16 mouse cellular contexts compared by ENCODE assay signal in genomic region chr13:86422646-86423045, GRCm38 (mm10).
"Had no signal": no experiment of that assay in that cellular context is flagged by ENCODE, and none has a peak within 500 bp of the region (broad histone marks: within the 10 kb centered on the region; RNA-seq: fewer than 3 reads in every experiment).

No protein-coding gene starts in this region.

- H3K27ac ChIP-seq: neural tube, embryonic 13.5 days; neural tube, embryonic 15.5 days; stomach, embryonic 15.5 days; stomach, postnatal 0 days had no signal

- H3K4me2 ChIP-seq: neural tube, embryonic 13.5 days; neural tube, embryonic 15.5 days; stomach, embryonic 15.5 days had no signal

- H3K4me3 ChIP-seq: neural tube, embryonic 13.5 days; neural tube, embryonic 15.5 days; stomach, embryonic 15.5 days had no signal

- DNase-seq: retina, postnatal 1 day; right cerebral cortex, adult 18-20 months; right cerebral cortex, postnatal 14 days; right cerebral cortex, postnatal 25 days; right cerebral cortex, postnatal 4 days; spleen, adult 18-20 months; thymus, adult 18-20 months; thymus, adult 2 months; thymus, postnatal 14 days; thymus, postnatal 25 days; thymus, postnatal 36 days; thymus, postnatal 4 days had no signal

- H3K4me1 ChIP-seq: neural tube, embryonic 13.5 days; neural tube, embryonic 15.5 days; stomach, embryonic 15.5 days had no signal

- H3K27me3 ChIP-seq: neural tube, embryonic 13.5 days; neural tube, embryonic 15.5 days; stomach, embryonic 15.5 days had no signal

- H3K36me3 ChIP-seq: neural tube, embryonic 13.5 days; neural tube, embryonic 15.5 days; stomach, embryonic 15.5 days had no signal

- H3K9ac ChIP-seq: neural tube, embryonic 13.5 days; neural tube, embryonic 15.5 days; stomach, embryonic 15.5 days had no signal

- H3K9me3 ChIP-seq: neural tube, embryonic 13.5 days; neural tube, embryonic 15.5 days; stomach, embryonic 15.5 days had no signal
